Mouse (Mus musculus) common myeloid progenitor, adult 5-6 weeks (primary cell): ENCODE results near the gene Gse1. TPM values are rescaled to one million over a fixed set of nuclear protein-coding genes. Genes with fewer than 3 reads are reported as not detected.

Source experiments
- ATAC-seq: replicated peaks from 2 replicates; pipeline ENCODE4 v1.8.0; 2016; ENCODE audit warnings: low read depth, mild to moderate bottlenecking, moderate TSS enrichment, inconsistent platforms; ENCODE audit not compliant: poor library complexity, severe bottlenecking
- total RNA-seq: library from RNA; stranded (forward); fragments of 200-1000, 187-1606 nt; gene quantifications from 2 replicates; pipeline ENCODE4 v1.2.3, GENCODE M21; 2017

Gene Gse1
- total RNA-seq, 1 experiment from 2014 or later = 46.6 TPM

DNA sequence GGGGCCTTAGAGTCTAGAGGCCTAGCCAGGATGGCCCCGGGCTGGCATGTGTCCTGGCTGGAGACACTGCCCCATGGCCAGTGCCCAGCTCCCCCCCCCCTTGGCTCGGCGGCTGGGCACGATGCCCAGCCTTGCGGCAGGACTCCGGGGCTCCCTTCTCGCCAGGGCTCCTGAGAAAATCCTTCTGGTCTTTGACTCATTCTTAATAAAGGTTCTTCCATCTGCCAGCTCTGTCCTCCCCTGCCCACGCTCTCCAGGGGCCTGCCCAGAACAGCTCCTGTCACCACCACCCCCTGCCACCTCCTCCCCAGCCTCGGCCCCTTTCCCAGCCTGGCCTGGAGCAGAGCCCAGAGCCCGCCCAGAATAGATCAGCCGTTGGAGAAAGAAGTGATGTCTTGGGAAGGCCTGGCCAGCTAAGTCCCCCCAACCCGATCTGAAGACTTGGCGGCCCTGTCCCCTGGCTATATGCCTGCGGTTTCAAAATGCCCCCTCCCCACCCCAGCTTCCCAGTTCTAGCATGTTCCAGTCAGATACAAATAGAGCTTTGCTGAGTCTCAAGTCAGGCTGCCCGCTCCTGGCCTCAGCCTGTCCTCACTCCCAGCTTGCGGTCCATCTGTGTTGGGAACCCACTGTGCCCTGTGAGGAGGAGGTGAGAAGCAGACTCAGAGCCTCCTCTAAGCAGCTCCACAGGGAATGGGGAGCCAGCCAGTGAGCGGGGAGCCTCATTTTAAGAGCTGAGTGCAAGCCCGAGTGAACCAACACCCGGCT, 154.4 kb downstream of the Gse1 start:
- peak; percentile 36 for ATAC-seq

GRCm38 (mm10) chr8:120383204-120383560, 154.9 kb downstream of the Gse1 start:
- ATAC-seq = no peak

DNA sequence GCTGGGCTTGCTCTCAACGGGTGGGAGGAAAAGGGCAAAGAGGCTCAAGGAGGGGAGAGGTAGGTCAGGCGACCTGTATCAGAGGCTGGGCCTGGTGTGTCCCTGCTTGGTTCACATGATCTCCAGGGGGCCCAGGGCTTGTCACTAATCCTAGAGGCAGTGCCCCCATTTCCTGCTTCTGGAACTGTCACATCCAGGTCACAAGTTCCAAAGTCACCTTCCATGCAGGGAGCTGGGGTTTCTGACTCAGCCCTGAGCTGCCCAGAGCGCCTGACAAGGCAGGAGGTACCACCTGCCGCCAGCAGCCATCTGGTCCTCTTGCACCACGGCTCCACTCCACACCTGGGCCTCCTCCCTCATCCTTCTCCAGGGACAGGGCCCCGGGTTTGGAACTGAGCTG, 155.5 kb downstream of the Gse1 start:
- ATAC-seq = peak; percentile 14; the same call in 1 of the 2 replicates

- no peak for ATAC-seq
Measured at GRCm38 (mm10) chr8:120384745-120385144, 156.5 kb downstream of the Gse1 start.

DNA sequence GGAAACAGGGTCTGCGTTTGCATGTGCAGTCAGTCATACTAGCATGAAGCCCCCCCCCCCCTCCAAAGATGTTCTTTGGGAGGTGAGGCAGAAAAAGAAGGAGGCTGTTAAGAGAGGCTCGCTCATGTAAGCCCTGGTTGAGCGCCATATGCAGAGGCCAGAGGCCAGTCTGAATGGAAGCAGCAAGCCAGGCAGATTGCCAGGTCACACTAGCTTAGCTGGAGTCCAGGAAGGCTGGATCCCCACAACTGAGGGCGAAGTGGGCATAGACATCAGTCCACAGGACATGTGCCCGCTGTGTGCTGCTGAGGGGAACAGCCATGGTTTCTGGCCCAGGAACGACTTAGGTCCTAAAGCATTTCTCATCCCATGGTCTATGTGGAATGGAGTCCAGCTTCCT, 160.0 kb downstream of the Gse1 start:
- ATAC-seq = no peak

DNA sequence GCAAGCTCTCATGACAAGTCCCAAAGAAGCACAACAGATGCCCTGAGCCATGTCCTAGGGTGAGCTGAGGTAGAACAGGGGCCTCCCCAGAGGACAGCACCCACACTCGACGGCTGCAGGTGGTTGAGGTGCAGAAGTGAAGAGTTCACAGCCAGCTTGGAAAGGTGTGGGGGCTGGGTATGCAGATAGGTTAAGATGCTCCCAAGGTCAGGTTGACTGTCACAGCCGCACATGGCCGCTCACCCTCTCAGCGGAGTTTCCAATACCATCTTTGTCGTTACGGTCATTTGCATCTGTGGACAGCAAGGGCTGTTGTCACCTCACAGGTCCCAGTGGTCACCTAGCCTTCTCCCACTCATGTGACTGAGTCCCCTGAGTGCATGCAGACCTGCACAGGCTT, 162.3 kb downstream of the Gse1 start:
- no peak for ATAC-seq

GRCm38 (mm10) chr8:120391856-120392255, 163.6 kb downstream of the Gse1 start:
- ATAC-seq = no peak

DNA sequence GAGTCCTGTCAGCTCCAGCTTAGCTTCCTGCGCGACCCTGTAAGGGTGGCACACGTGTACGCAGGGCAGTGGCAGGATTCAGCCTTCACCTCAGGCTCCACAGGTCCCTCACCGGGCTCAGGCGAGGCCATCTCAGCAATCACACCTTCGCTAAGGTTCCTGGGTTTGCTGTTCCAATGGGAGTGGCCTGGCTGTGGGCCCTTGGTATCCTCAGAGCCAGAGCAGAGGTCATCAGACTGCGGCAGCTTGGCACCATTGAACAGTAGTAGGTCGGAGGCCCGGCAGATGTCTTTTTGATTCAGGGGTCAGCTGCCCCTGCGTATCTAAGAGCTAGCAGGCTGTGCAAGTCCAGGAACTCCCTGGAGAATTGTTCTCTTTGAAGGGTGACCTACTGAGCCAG, 164.8 kb downstream of the Gse1 start:
- ATAC-seq = no peak

GRCm38 (mm10) chr8:120393871-120394275, 165.6 kb downstream of the Gse1 start:
- 0 out of 2 replicates have a peak, but pooled peaks have one; percentile 8 for ATAC-seq

DNA sequence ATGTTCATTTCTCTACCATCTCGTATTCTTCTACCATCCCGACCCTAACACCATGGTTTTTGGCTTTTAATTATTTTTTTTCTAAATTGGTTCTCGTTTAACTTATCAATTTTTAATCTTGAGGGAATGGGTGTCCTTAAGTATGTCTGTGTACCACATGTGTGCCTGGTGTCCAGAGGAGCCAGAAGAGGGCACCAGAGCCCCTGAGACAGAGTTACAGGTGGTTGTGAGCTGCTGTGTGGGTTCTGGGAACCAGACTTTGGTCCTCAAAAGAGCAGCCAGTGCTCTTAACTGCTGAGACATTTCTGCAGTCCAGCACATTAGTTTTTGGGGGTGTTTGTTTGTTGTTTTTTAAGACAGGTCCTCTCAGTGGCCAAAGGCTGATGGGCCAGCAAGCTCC, 167.6 kb downstream of the Gse1 start:
- no peak for ATAC-seq

GRCm38 (mm10) chr8:120396756-120397155, 168.5 kb downstream of the Gse1 start:
- peak; percentile 45 for ATAC-seq

- ATAC-seq = 0 out of 2 replicates have a peak, but pooled peaks have one; percentile 9
Measured at GRCm38 (mm10) chr8:120397444-120398411, 169.5 kb downstream of the Gse1 start.

DNA sequence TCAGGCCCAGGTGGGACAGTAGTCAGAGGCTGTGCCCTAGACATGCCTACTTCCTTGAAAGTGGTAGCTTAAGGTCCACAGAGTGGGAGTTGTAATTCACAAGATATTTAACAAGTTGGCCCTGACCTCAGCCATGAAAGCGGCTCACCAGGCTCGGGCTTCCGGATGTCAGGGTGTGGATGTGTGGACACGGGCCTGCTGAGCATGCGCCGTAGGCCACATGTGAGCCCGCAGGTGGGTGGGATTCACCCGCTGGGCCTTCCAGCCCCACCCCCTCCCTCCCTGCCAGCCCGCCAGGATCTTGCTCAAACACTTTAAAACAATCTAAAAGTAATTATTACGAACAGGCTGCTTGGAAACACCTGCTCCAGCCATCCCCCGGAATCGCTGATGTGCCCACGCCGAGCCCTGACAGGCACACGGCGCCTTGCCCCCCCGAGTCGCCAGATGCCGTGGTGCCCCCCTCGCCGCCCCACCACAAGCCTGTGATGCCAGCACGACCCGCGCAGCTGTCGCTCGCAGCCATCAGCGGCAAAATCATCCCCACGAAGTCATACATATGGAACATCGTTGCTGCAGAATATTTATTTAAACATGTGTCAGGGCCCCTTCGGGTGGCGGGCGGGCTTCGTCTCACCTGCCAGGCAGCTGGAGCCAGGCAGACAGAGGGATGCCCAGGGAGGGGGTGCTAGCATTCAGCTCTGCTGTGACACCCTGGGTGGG, 171.1 kb downstream of the Gse1 start:
- no peak for ATAC-seq

GRCm38 (mm10) chr8:120401216-120401615, 173.0 kb downstream of the Gse1 start:
- no peak for ATAC-seq

DNA sequence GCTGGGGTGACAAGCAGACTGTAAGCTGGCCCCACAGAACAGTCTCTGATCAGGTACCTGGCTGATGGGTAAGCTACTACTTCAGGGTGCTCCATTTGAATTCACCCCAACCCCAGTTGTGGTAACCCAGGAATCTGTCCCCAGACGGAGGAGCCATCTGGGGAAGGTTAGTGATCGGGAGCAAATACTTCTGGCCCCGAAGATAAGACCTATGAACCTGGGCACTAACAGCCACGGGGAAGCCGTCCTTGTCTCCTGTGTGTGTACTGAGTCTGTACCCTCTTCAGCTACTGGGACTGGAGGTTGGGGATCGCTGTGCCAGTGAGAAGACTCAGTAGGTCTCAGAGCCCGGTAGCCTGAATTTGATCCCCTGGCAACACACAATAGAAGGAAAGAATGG, 173.5 kb downstream of the Gse1 start:
- ATAC-seq = no peak

DNA sequence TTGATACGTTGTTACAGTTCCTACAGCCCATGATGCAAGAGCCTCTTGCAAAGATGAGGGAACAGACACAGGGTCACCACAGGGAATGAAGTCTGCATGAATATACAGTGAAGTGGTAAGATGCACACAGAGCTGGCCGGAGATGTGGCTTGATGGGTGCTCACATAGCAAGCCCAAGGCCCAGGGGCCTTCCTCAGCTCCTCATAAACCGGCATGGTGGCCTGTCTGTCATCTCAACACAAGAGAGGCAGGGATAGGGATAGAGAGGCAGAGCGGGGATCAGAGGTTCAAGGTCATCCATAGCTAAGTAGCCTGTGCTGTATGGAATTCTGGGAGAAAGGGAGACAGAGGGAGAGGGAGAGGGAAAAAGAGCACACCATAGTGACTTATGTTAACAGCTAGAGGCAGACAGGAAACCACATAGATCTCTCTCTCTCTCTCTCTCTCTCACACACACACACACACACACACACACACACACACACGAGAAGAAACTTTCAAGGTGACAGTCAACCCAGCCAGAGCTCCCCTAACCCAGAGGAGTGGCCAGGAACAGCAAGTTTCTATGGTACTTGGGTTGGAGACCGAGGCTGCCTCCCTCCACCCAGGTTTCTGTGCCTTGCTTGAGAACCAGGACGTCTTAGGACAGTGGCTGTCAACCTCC, 175.5 kb downstream of the Gse1 start:
- peak; percentile 22; the same call in 1 of the 2 replicates for ATAC-seq

DNA sequence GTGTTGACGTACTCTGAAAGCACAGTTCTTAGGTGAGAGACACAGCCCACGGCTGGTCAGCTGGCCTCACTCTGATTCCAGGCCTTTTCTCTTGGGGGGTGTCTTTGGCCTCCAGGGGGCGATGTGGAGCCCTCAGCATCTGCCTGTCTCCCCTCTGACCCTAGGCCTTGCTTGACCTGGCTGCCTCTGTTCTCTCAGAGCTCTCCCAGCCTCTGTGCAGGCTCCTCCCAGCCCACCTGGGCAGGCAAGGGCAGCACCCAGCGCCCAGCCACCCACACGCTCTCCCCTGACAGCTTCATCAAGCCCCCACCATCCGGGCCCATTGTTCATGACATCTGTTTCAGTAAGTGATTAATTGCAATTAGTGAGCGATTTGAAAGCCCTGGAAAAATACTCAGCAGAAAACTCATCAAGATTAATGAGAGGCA, 176.4 kb downstream of the Gse1 start:
- no peak; the same call in 1 of the 2 replicates for ATAC-seq

- no peak; the same call in 1 of the 2 replicates for ATAC-seq
Measured at GRCm38 (mm10) chr8:120406008-120406632, 177.9 kb downstream of the Gse1 start.

- peak; percentile 58; the same call in 1 of the 2 replicates for ATAC-seq
Measured at GRCm38 (mm10) chr8:120407701-120408240, 179.5 kb downstream of the Gse1 start.
